Mouse (Mus musculus): Measurements from ENCODE around the gene Rptor.

Rptor gene

DNA sequence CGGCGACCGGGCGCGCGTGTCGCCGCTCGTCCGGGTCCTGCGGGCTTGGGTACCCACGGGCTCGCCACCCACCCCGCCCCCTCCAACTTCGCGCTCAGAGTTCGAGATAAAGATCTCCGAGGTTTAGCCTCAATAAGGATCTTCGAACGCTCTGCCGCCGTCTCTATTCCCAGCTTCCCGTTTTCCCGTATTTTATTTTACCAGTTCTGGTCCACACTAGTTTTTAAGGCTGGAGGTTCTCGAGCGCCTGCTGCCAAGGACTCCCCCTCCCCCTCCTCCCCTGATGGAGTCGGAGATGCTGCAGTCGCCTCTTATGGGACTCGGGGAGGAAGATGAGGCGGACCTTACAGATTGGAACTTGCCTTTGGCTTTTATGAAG lies 811 bp downstream of the Rptor start:
- in situ Hi-C loops (cut with MboI; ENCODE audit: low sequenced_read_pairs): no loop called here

DNA sequence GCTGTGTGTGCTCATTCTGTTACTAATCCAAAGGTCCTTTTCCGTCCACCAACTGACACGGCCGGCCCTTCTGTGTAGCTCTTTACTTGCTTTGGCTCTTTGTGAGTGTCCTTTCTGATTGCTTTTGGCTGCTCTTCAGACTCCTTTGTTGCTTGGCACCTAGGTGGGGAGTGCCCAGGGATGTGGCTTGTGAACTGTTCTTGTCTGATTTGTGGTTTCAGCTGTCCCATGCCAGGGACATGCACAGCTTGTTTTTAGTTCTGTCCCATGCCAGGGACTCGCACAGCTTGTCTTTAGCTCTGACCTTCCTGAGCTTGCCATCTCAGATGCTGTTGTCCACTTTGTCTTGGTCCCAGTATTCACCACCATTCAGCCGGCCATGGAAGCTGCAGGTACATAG lies 4.8 kb downstream of the Rptor start:
- in situ Hi-C loops (cut with MboI; ENCODE audit: low sequenced_read_pairs): no loop called here

DNA sequence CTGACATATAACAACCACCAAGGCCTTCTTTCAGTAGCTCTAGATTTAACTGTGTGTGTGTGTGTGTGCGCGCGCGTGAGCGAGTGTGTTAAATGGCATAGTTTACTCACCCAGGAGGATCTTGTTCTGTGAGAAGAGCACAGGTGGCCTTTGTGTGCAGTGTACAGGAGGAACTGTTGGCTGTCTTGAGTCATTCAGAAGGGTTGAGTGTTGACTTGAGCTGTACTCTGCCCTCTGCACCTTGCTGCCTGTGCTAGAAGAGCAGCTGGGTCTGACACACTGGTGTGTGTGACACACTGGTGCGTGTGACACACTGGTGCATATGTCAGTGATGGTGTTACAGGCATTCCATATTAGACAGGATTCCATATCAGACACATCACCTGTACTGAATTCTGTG lies 8.8 kb downstream of the Rptor start:
- in situ Hi-C loops (cut with MboI; ENCODE audit: low sequenced_read_pairs): no loop called here

DNA sequence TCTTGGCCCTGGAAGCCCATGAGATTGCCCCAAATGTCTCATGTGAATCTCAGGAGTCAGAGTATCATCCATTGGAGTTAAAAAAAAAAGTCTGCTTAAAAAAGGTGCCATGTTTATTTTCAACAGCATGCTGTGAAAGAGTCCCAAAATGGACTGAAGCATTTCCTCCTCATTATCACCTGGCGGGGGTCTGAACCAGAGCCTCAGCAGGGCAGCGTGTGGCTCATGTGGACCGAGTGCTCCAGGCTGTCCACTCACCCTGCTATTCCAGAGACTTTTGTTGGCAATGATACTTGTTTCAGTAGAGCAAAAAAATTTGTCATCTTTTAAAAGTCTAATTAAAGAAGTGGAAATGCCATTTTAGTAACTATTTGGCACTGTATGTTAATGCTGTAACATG lies 9.5 kb downstream of the Rptor start:
- in situ Hi-C loops (cut with MboI; ENCODE audit: low sequenced_read_pairs): no loop called here

DNA sequence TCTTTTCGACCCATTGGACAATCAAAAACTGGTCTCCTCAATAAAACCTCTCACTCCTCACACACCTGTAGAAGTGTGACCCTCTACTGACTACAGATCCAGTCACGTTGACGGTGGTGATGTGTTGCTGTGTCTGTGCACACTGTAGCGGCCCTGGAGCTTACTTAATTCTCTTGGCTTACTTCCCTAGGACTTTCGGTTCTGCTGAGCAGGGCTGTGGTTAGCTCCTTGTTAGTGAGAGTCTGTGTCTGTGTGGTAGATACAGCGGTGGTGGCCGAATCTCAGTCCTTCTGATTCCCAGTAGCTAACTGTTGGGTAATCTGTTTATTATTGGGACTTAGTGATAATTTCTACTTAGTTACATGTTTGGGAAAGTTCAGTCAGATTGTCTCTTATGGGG lies 12.4 kb downstream of the Rptor start:
- in situ Hi-C loops (cut with MboI; ENCODE audit: low sequenced_read_pairs): no loop called here

DNA sequence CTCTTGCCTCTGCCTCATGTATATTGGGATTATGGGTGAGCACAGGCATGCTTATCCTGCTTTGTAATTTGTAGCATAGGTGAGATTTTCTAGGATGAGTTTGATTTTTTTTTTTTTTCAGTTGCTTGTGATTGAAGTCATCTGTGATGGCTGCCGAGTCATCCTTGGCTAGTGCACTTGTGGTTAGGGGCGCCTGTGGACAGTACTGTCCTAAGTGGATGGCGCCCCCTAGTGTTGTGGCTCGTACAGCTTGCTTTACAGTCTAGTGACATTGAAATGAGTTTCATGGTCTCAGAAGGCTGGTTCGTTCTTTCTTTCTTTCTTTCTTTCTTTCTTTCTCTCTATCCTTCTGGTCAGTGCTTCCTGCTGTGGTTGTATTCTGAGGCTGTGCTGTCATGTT lies 16.1 kb downstream of the Rptor start:
- in situ Hi-C loops (cut with MboI; ENCODE audit: low sequenced_read_pairs): no loop called here

DNA sequence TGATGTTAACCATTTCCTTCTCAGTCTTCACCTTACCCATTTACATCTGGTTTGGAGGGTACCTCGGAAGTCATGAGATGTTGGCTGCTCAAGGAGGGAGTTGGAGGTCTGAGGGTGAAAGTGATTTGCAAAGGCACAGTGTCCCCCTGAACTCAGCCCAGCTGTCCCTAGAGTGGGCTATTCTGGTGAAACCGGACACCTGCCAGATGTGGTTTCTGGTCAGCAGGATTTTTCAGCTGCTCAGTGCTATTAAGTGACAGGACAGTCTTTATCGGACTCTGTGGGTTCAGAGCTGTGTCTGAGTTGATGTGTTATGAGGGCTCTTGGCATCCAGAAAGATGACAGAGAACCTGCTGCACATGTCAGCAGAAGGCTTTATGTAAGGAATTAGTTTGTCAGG lies 18.6 kb downstream of the Rptor start:
- in situ Hi-C loops (cut with MboI; ENCODE audit: low sequenced_read_pairs): no loop called here

DNA sequence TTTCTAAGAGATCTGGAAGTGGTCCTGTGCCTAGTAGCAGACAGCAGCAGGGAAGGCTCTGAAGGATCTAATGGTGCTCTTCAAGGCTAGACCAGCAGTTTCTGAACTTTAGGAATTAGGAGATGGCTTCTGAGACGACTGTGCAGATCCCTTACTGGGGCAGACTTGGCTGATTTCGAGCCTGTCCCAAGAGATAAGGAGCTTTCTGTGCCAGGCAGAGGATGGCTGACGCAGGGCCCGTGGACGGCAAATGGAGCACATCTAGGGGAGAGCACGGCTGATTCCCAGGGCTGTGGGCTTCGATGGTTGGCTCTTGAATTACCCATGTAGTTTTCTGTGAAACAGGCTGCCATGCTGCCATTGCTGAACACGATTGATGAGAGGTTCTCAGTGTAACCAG lies 21.1 kb downstream of the Rptor start:
- in situ Hi-C loops (cut with MboI; ENCODE audit: low sequenced_read_pairs): no loop called here

DNA sequence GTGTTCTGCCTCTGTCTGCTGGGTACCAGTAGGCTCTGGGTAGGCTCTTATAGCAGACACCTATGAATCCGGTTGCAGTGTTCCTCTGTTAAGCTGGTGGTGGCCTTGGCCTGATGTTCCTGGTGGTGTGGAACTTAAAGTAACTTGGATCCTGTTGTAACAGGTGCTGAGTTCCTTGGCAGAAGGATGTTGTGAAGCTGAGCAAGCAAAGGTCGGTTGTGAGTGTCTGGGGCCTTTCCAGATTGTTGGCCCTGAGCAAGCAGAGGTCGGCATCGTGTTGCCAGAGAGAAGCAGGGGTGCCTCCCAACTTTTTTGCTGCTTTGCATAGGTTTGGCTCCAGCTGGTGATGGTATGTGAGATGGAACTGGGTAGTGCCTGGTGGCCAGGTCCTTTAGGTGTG lies 21.7 kb downstream of the Rptor start:
- in situ Hi-C loops (cut with MboI; ENCODE audit: low sequenced_read_pairs): no loop called here

DNA sequence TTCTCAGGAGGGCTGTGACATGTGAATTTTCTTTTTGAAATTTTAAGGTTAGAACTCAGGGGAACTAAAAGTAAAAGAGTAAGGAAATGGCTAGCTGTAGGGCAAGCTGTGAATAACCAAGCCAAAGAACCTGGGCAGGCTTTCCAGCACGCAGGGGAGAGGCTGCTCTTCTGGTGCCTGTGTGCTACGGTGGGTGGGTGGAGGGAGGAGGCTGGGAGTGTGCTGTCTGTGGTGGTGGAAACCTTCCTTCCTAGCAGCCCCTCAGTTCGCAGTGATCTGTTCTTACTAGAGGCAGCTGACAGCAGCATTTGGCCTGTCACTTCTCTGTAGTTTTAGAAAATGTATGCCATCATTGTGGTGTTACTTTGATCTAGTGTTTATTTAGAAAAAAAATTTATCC lies 22.2 kb downstream of the Rptor start:
- in situ Hi-C loops (cut with MboI; ENCODE audit: low sequenced_read_pairs): no loop called here

DNA sequence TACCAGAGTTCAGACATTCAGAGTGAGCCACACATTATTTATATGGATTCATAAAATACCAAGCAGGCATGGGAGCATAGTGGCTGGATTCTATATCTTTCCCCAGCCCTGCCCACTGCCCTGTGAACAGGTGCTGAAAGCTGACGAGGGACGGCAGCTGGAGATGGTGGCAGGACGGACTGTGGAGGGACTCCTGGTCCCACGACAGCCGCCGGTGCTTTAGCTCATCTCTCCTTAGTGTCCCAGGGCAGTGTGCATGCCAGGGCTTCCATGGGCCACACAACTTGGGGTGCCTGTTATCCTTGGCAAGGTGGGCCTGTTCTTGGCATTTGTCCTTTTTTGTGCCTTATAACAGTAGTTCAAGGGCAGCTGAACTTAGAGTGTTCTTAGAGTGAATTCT lies 22.8 kb downstream of the Rptor start:
- in situ Hi-C loops (cut with MboI; ENCODE audit: low sequenced_read_pairs): no loop called here

DNA sequence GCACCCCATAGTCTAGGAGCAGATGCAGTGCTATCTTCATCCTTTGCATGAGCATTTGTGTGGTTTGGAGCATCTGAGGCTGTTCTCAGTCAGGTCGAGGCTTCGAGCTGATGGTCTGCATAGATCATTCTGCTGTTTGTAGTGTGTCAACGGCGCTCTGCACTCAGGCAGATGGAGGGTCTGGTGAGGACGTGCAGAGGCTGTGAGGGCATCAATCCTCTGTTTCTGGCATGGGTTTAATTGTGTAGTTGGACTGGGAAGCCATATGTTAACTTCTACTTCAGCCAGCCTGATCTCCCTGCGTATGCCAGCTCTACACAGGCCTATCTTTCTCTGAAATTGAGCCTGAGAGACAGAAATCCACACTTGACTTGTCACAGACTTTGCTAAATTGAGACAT lies 23.2 kb downstream of the Rptor start:
- in situ Hi-C loops (cut with MboI; ENCODE audit: low sequenced_read_pairs): no loop called here

DNA sequence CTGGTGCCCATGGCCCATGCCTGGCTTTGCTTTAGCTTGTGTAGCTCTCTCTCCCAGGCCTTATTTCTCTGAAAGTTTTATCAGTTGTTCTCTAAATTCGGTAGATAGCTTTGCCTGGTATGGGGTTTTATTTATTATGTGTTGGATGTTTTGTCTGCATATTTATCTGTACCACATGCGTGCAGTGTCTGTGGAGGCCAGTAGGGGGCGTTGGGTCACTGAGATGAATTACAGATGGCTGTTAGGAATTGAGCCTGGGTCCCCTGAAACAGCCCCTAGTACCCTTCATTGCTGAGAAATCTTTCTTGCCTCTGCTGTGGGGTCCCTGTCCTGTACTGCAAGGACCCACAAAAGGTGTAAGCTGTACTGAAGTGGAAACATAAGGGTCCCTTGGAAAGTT lies 24.5 kb downstream of the Rptor start:
- in situ Hi-C loops (cut with MboI; ENCODE audit: low sequenced_read_pairs): no loop called here

DNA sequence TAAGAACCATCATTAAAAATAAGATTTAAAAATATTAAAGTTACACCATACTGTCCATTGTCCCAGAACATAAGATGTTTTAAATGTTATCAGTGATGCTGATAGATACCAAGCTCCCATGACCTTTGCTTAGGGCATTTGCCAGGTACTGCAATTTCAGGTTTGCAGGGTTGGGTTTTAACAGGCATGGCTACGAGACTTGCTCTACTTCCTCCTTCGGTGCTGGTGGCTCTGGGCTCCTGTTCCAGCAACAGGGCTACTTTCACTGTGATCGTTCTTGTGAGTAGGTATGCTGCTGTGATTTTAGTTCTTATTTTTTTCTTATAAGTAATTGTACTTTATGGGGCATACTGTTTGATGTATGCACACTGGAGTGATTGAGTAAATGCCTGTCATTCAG lies 26.4 kb downstream of the Rptor start:
- in situ Hi-C loops (cut with MboI; ENCODE audit: low sequenced_read_pairs): no loop called here

DNA sequence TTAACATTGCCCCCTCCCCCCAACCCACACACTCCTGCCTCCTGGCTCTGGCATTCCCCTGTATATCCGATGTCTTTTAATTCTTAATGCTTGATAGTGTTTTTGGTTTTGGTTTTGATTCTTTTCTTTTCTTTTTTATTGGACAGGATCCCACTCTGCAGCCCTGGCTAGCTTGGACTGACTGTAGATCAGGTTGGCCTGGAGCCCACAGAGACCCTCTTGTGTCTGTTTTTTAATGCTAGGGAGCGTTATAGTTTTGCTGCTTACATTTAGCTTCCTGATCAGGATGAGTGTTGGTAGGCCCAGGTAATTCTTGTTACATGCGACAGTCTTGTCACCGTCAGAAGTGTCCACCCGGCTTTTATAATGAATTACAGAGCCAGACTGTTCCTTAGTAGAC lies 27.6 kb downstream of the Rptor start:
- in situ Hi-C loops (cut with MboI; ENCODE audit: low sequenced_read_pairs): no loop called here

DNA sequence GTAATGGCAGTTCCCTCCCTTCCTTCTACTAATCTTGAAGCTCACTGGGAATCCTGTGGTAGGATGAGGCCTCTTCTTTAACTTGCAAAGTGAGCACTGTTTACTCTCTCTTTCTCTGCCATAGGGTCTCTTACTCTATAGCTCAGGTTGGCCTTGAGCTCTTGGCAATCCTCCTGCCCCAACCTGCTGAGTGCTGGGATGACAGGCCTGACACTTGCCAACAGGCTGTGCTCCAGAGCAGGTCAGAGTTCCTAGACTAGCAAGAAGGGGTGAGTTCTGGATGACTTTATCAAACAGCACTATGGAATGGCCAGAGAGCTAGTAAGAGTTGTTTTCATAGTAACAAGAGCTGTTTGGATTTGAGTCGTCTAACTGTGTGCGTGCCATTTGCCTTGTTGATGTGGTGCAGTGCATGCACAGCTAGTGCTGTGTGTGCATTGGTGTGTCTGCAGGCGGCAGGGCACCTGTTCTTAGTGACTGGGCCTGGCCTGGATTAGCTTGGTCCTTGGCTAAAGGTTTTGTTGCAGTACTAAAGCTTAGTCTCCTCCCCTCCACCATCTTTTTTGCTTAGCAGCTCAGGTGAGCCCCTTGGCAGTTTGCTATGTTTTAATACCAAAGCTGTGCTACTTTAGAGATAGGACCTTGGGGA lies 28.6 kb downstream of the Rptor start:
- in situ Hi-C loops (cut with MboI; ENCODE audit: low sequenced_read_pairs): no loop called here

DNA sequence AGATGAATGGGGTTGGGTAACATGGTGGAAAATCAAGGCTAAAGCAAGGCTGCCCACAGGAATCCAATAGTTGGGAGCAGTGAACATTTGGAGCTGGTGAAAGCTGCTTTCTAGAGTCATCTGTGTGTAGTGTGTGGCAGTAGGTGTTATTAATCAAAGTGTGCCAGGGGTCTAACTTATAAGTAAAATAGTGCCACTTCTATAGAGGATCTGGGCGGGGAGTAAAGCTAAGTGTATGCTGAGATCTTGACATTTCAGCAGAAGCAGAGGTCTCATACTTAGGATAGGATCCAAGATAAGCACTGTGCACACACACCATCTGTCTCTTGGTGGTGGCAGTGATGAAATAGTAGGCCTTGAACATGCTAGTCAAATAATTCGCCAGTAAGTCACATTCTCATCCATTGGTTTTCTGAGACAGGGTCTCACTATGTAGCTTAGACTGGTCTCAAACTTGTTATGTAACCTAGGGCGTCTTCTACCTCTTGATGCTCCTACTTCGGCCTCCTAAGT lies 33.7 kb downstream of the Rptor start:
- in situ Hi-C loops (cut with MboI; ENCODE audit: low sequenced_read_pairs): no loop called here

DNA sequence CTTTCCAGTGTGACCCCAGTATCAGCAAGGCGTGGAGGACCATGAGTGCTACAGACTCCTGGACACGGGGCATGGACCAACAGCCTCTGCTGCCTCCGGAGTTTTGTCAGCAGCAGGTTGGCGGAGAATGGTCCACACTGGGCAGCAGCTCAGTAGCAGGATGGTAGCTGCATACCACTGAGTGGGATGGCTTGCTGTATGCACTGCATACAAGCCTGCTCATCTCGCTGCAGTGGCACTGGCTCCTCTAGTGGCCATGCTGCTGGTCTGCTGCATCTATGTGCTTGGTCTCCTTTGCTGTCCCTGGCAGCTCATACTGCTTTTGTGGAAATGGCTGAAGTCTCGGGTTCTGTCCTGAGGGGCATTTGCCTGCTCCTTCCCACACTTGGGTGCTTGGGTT lies 34.8 kb downstream of the Rptor start:
- in situ Hi-C loops (cut with MboI; ENCODE audit: low sequenced_read_pairs): no loop called here

DNA sequence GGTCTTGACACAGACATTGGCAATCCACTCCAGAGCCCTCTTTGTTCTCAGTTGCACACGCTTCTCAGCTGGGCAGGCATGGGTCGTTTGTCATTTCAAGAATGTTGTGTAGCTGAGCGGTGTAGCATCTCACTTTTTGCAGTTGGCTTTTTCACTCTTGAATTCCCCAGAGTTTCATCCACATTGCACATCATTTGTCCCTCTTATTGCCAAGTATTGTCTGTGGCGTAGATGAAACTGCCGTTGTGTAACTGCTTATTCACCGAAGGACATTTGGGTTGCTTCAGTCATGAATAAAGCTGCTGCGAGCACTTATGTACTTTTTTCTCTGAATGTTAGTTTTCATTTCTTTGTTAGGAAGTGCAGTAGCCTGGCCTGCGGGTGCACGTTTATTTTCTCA lies 37.8 kb downstream of the Rptor start:
- in situ Hi-C loops (cut with MboI; ENCODE audit: low sequenced_read_pairs): no loop called here

DNA sequence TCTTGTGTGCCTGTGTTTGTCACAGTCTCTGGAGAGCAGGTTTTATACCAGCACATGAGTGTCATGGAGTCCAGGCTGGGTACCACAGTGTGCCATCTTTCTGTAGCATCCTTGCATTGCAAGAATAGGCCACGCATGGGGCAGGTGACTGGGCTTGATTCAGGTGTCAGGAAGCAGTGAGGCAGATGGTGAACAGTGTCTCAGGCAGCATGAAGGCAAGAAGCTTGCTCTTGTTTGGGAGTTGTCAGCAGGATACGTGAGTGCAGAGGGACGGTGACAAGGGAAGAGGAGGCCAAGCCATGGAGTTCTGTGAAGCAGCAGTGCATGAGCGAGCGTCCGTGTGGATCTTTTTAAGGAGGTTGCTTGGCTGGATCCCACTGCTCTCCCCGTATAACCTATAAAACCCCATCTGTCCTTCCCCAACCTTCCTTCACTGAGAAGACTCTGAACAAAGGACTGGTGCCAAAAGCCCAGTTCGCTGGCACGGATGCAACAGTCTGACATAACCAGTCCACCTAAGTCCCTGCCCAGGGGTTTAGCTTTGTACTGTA lies 39.2 kb downstream of the Rptor start:
- in situ Hi-C loops (cut with MboI; ENCODE audit: low sequenced_read_pairs): no loop called here

DNA sequence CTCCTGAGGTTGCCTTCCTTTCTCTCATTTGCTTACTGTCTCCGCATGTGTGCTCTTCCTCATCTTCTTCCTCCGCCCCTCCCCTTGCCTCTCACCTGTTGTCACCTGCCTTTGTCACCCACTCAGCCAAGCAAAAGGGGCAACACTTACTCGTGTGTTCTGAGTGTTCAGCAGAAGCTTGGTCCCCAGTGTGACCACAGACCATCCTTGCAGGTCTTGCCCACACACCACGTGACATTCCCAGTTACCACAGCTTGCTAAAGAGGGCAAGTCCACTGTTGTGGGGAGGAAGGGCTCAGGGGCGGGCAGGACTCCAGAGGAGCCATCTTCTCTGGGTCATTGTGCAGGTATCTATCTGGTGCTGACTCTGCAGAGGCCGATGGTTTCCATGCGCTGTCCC lies 40.6 kb downstream of the Rptor start:
- in situ Hi-C loops (cut with MboI; ENCODE audit: low sequenced_read_pairs): no loop called here

DNA sequence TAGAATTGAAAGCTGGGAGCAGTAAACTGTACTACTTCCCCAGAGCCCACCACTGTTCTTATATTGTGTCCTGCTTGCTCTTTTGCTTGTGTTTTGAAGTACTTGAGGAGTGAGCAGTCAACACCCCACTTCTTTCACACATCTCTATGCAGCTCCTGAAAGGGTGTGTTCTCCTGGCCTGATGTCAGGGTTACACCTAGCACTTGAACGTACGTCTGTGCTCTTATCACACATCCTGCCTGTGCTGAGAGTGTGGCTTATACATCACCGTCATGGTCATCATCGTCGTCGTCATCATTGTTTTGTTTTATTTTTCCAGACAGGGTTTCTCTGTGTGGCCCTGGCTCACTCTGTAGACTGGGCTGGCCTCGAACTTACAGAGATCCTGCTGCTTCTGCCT lies 41.4 kb downstream of the Rptor start:
- in situ Hi-C loops (cut with MboI; ENCODE audit: low sequenced_read_pairs): no loop called here

All from CH12F3 (cell line).